Mouse (Mus musculus) liver, postnatal 0 days (tissue): ENCODE measurements around the gene Iqgap3.

Experiments
- CTCF ChIP-seq: sonication (generic); IDR thresholded peaks from 2 replicates; pipeline ENCODE4 v1.5.1; 2016; ENCODE audit warnings: antibody characterized with exemption, low read depth
- EP300 ChIP-seq: IDR thresholded peaks from 2 replicates; pipeline ENCODE4 v1.6.1; 2016; ENCODE audit warnings: antibody characterized with exemption, low read depth, mild to moderate bottlenecking

GRCm38 (mm10) chr3:88166056-88166455 is 84.3 kb downstream of the Iqgap3 start:
- TF ChIP-seq CTCF (no peak), EP300 (no peak)
